ENCODE assay signal across 26 mouse cellular contexts in the genomic region with DNA sequence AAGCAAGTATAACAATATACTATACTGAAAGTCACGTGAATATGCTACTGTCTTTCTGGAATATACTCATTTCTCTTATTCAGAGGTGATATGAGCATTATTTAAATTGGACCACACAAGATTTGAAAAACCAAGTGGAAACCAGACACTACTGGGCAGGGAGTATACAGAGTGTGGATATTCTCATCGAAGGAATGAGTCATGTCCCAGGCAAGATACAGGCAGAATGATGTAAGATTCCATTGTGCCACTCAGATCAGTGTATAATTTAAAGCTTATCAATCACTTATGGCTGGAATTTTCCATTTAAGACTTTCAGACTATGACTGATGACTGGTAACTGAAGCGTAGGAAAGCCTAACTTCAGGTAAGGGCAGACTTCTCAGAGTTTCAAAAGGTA. TPM values are rescaled to one million over a fixed set of nuclear protein-coding genes. Genes with fewer than 3 reads are reported as not detected.
DNase-seq lines count a peak whose midpoint lies in the region; ATAC-seq and TF ChIP-seq lines count a peak whose summit lies in the region.
"Had no signal": no experiment of that assay in that cellular context is flagged by ENCODE, and none has a peak within 500 bp of the region (broad histone marks: within the 10 kb centered on the region; RNA-seq: fewer than 3 reads in every experiment).

No protein-coding gene starts in this region.

- H3K4me2 ChIP-seq in stomach, postnatal 0 days (replicated peaks; ENCODE audit: low read depth): no peak overlapping the region
- H3K4me2 ChIP-seq: heart, embryonic 12.5 days; heart, embryonic 15.5 days; hindbrain, embryonic 13.5 days had no signal

- H3K36me3 ChIP-seq in stomach, postnatal 0 days (ENCODE audit: control insufficient read depth, insufficient read depth, low read length): no peaks in the 10 kb centered on the region
- H3K36me3 ChIP-seq: heart, embryonic 12.5 days; heart, embryonic 15.5 days; hindbrain, embryonic 10.5 days; hindbrain, embryonic 13.5 days had no signal

- no peaks in the 10 kb centered on the region for H3K27me3 ChIP-seq in stomach, postnatal 0 days (ENCODE audit: control insufficient read depth, insufficient read depth, low read length)
- H3K27me3 ChIP-seq: heart, embryonic 12.5 days; heart, embryonic 15.5 days; hindbrain, embryonic 13.5 days; Patski had no signal

- 0 out of 2 replicates have a peak, but pooled peaks cover 3% of the 10 kb centered on the region for H3K4me1 ChIP-seq in stomach, postnatal 0 days (replicated peaks; ENCODE audit: control insufficient read depth, insufficient read depth)
- H3K4me1 ChIP-seq: hindbrain, embryonic 10.5 days; hindbrain, embryonic 13.5 days had no signal

- intact Hi-C loops in left cerebral cortex, postnatal 14 days (cut with DNase I): no loop called here

- ATAC-seq in stomach, postnatal 0 days (ENCODE audit: low FRiP score, low TSS enrichment): peak; percentile 82
- ATAC-seq in activated CD4-positive, CD25-positive, alpha-beta regulatory T cell, adult 4 months: no peak
- ATAC-seq: forebrain, embryonic 14.5 days; forebrain, postnatal 0 days; hindbrain, embryonic 16.5 days; Patski had no signal

- WGBS in stomach, postnatal 0 days: 54% methylated on average over 3 of the region's 3 CpGs

- no peak overlapping the region for H3K9ac ChIP-seq in stomach, postnatal 0 days (ENCODE audit: low read length)
- H3K9ac ChIP-seq: forebrain, postnatal 0 days; heart, embryonic 12.5 days; heart, embryonic 15.5 days; hindbrain, embryonic 13.5 days had no signal

- no peak overlapping the region for H3K27ac ChIP-seq in stomach, postnatal 0 days (replicated peaks)
- H3K27ac ChIP-seq: gastrocnemius, adult 2 months; heart, embryonic 15.5 days; hindbrain, embryonic 10.5 days; hindbrain, embryonic 13.5 days had no signal

- no peak for TF ChIP-seq CTCF in stomach, postnatal 0 days (IDR thresholded peaks at IDR 0.05; ENCODE audit: low read depth)

- H3K4me3 ChIP-seq in stomach, postnatal 0 days (ENCODE audit: low read depth, low read length): no peak overlapping the region
- H3K4me3 ChIP-seq: gastrocnemius, adult 2 months; heart, embryonic 12.5 days; heart, embryonic 15.5 days; hindbrain, embryonic 10.5 days; hindbrain, embryonic 13.5 days had no signal

- no peaks in the 10 kb centered on the region for H3K9me3 ChIP-seq in stomach, postnatal 0 days (ENCODE audit: control insufficient read depth, low read length)
- H3K9me3 ChIP-seq: heart, embryonic 12.5 days; heart, embryonic 15.5 days; hindbrain, embryonic 10.5 days; hindbrain, embryonic 13.5 days had no signal

- no peak for TF ChIP-seq EP300 in stomach, postnatal 0 days (optimal IDR thresholded peaks at IDR 0.05)

- DNase-seq in 3T3-L1 (ENCODE audit: low read depth, low spot score) (peak; percentile 63), 416B (ENCODE audit: low read depth) (peak; percentile 43), NIH3T3 (ENCODE audit: low read depth) (peak; percentile 50)
- DNase-seq in stomach, postnatal 0 days (ENCODE audit: low spot score): no peak
- DNase-seq in left cerebral cortex, postnatal 14 days (ENCODE audit: low spot score in 2 of 2): no peak
- DNase-seq: adrenal gland, postnatal 14 days; B cell, adult 2 months; cerebellum, adult 11 months; cerebellum, adult 2 months; cerebellum, postnatal 25 days; forebrain, postnatal 0 days; gastrocnemius, adult 2 months; gastrocnemius, postnatal 25 days; heart, adult 18-20 months; heart, postnatal 10 days; heart, postnatal 36 days; kidney, adult 11 months; kidney, adult 8-10 months had no signal

RNA-seq across cellular contexts. Expression of a gene that starts 23.2 kb away (rescaled TPM):
- 15.9 and 16.1 TPM in 2 replicates for polyA plus RNA-seq in stomach, postnatal 0 days (2015; fragmentation: Nextera tagmentation; extraction: Ambion mirVana)
- 1 to 10 TPM; 4.8 to 6.1 TPM for polyA plus RNA-seq in activated CD4-positive, CD25-positive, alpha-beta regulatory T cell, adult 4 months (2017; shearing (Covaris generic))
- total RNA-seq in left cerebral cortex, postnatal 14 days (2021): 10 to 100 TPM; 63.4 to 64.6 TPM

Comparison
In these comparisons a context has a peak if more than half of its experiments do, and no peak if none do; other contexts are left out.
1. DNase-seq: peak in 3T3-L1 (single experiment), 416B (single experiment) and NIH3T3 (single experiment); none in stomach, postnatal 0 days (single experiment) and left cerebral cortex, postnatal 14 days (0 of 2).